Mouse (Mus musculus) embryonic fibroblast, embryonic 13.5 days (primary cell): ENCODE data around the gene Rsph9. TPM values are rescaled to one million over a fixed set of nuclear protein-coding genes. Genes with fewer than 3 reads are reported as not detected.
A peak's percentile ranks its signal among the peaks of the same experiment; 100 is the strongest.

Source experiments
- H3K27ac ChIP-seq: 2 replicates; pipeline ENCODE4 v1.5.1; 2012; ENCODE audit warnings: low read length, control low read depth, inconsistent platforms; ENCODE audit not compliant: insufficient read depth
- H3K4me1 ChIP-seq: 2 replicates; pipeline ENCODE4 v1.6.1; 2011; ENCODE audit warnings: low read length; ENCODE audit not compliant: control insufficient read depth, insufficient read depth
- H3K4me3 ChIP-seq: 2 replicates; pipeline ENCODE4 v1.5.1; 2011; ENCODE audit warnings: mild to moderate bottlenecking, control low read depth, low read length; ENCODE audit not compliant: insufficient read depth
- CTCF ChIP-seq: IDR thresholded peaks from 2 replicates; pipeline ENCODE4 v1.5.1; 2011; ENCODE audit warnings: mild to moderate bottlenecking, control low read depth, low read length, moderate library complexity, borderline replicate concordance; ENCODE audit not compliant: insufficient read depth
- POLR2A ChIP-seq: IDR thresholded peaks from 2 replicates; pipeline ENCODE4 v1.6.1; 2011; ENCODE audit warnings: low read depth, mild to moderate bottlenecking, control low read depth, low read length, moderate library complexity
- polyA plus RNA-seq: library from polyadenylated mRNA; stranded (reverse); fragments of >200 nt; gene quantifications from 2 replicates; pipeline ENCODE4 v1.2.4, GENCODE M21; 2011; ENCODE audit warnings: low read depth; ENCODE audit not compliant: missing spikeins, insufficient read length

The Rsph9 gene
- polyA plus RNA-seq, 1 experiment, result 3.4 TPM

GRCm38 (mm10) chr17:46152847-46153782, 9.1 kb upstream of the Rsph9 start, which contains the start of gene Mad2l1bp:
TSS of gene Mad2l1bp (minus strand) at chr17:46153553.
- H3K4me3 ChIP-seq, result peak within 1 kb of the TSS; percentile 73
- 0 out of 2 replicates have a peak, but pooled peaks cover 2% of the 10 kb centered on the region for H3K4me1 ChIP-seq
- no peak within 1 kb of the TSS for H3K27ac ChIP-seq
- TF ChIP-seq POLR2A (peak; percentile 99), CTCF (no peak)

- no peak for TF ChIP-seq POLR2A
- Histone ChIP-seq H3K4me1 (no peaks in the 10 kb centered on the region), H3K27ac (no peak overlapping the region), H3K4me3 (no peak overlapping the region)
These were observed 4.1 kb downstream of the Rsph9 start for GRCm38 (mm10) chr17:46139872-46140271.

GRCm38 (mm10) chr17:46138563-46139236, 5.3 kb downstream of the Rsph9 start:
- H3K4me1 ChIP-seq, result no peaks in the 10 kb centered on the region
- H3K4me3 ChIP-seq, result no peak overlapping the region
- TF ChIP-seq CTCF, result no peak
- TF ChIP-seq POLR2A, result no peak
- H3K27ac ChIP-seq, result no peak overlapping the region

- Histone ChIP-seq H3K4me3 (no peak overlapping the region), H3K27ac (no peak overlapping the region), H3K4me1 (no peaks in the 10 kb centered on the region)
- TF ChIP-seq POLR2A, result no peak
- TF ChIP-seq CTCF, result no peak
These were observed 11.2 kb downstream of the Rsph9 start for GRCm38 (mm10) chr17:46132862-46133261.

GRCm38 (mm10) chr17:46132058-46132718, 11.8 kb downstream of the Rsph9 start:
- Histone ChIP-seq H3K4me3 (no peak overlapping the region), H3K4me1 (no peaks in the 10 kb centered on the region), H3K27ac (no peak overlapping the region)
- TF ChIP-seq CTCF (peak; percentile 78), POLR2A (no peak)

GRCm38 (mm10) chr17:46129741-46130498, 14.1 kb downstream of the Rsph9 start:
- no peaks in the 10 kb centered on the region for H3K4me1 ChIP-seq
- 0 out of 2 replicates have a peak overlapping the region, but pooled peaks have one; percentile 3 for H3K27ac ChIP-seq
- no peak overlapping the region for H3K4me3 ChIP-seq
- no peak for TF ChIP-seq POLR2A
- TF ChIP-seq CTCF, result no peak

- H3K4me3 ChIP-seq, result no peak overlapping the region
- no peaks in the 10 kb centered on the region for H3K4me1 ChIP-seq
- no peak overlapping the region for H3K27ac ChIP-seq
- TF ChIP-seq CTCF, result no peak
- TF ChIP-seq POLR2A, result no peak
These were observed 16.1 kb downstream of the Rsph9 start for GRCm38 (mm10) chr17:46127814-46128493.

GRCm38 (mm10) chr17:46126608-46127007, 17.4 kb downstream of the Rsph9 start:
- Histone ChIP-seq H3K4me1 (no peaks in the 10 kb centered on the region), H3K4me3 (no peak overlapping the region), H3K27ac (no peak overlapping the region)
- TF ChIP-seq CTCF (no peak), POLR2A (no peak)
